Mouse (Mus musculus) embryonic stem cell, embryonic (primary cell): ENCODE measurements around the gene Lrp8.

Experiments
- CTCF ChIA-PET, 4 experiments: fragments of 300-600 bp in 2 of 4; fragments of 350-600 bp in 2 of 4; sonication (Branson Sonifier 250); formaldehyde crosslinking; loops; one replicate each; lab custom pipeline; 2022; ENCODE audit warnings: inconsistent platforms in 2 of 4; lab: Charles Lee
- POLR2A ChIA-PET, 4 experiments: fragments of 300-600 bp in 2 of 4; fragments of 350-600 bp in 2 of 4; sonication (Branson Sonifier 250); formaldehyde crosslinking; loops; one replicate each; lab custom pipeline; 2022; ENCODE audit warnings: antibody characterized with exemption in 4 of 4, inconsistent platforms in 1 of 4; lab: Charles Lee

The Lrp8 gene

DNA sequence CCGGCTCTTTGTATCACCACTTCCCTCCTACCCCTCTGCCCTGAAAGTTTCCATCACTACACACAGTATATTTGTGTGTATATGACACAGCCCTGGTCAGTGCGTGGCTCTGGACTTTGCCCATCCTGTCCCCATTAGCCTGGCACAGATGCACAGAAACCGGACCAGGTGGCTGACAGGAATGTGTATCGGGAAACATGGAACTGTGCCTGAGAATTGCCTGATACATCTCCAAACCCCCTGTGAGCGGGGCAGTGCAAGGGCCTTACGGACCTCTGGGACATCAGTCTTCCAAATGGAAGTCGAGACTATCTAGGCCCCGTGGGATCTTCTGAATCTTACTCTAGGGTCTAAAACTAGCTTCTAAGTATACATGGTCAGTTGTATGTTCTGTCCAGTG lies 51.3 kb downstream of the Lrp8 start:
- ChIA-PET CTCF (interaction anchor here in 1 of 4 experiments (1.8 kb wide), 1 partner anchor 116 kb away, joined by 6 read pairs; no protein-coding TSS in a partner anchor), POLR2A (no interaction called here)

- ChIA-PET CTCF (interaction anchor here in 1 of 4 experiments (1.8 kb wide), 1 partner anchor 116 kb away, joined by 6 read pairs; no protein-coding TSS in a partner anchor), POLR2A (no interaction called here)
Observed at GRCm38 (mm10) chr4:107853836-107854235, 51.8 kb downstream of the Lrp8 start.

DNA sequence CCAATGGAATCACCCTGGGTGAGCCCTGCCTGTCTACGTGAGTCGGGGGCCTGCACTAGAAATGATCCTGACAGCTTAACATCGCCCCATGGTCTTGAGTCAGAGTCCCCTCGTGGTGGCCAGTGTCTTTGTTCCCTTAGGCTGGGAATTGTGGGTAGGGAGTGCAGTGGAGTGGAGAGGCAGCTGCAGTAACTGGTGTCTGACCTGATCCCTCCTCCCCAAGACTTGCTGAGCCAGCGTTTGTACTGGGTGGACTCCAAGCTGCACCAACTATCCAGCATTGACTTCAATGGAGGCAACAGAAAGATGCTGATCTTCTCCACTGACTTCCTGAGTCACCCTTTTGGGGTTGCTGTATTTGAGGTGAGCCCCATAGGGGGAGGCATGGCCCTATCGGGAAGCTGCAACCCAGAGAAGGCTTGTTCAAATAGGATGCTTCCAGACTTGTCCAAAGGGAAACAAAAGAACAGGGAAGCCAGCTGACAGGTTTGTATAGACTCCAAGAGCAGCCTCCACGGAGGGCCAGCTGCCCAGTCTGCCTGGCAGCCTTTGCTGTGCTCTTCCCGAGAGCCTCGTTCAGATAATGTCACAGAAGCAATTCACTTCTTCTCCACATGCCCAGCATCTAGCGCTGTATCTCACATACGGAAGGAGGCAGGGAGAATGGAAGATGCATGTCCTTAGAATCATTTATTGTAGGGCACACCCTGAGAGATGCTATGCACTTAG lies 55.1 kb downstream of the Lrp8 start:
- CTCF ChIA-PET: interaction anchor here in 1 of 4 experiments (1.8 kb wide), 1 partner anchor 119 kb away, joined by 7 read pairs; no protein-coding TSS in a partner anchor

DNA sequence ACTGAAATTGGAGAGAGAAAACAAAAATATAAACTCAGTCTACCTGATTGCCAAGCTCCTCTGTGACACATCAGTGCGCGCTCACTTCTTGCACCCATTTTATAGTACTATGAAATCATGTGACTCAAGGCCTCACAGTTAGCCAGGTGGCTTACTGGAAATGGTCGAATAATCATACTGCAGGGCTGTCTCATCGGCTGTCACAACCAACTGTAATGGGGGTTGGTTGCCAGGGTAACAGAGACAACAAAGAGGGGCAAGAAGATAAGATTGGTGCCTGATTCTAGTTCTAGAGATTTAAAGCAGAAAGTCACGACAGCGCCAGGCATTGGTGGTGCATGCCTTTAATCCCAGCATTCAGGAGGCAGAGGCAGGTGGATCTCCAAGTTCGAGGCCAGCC lies 56.9 kb downstream of the Lrp8 start:
- ChIA-PET POLR2A (no interaction called here), CTCF (no interaction called here)

More for the DNA sequence above, 55.1 kb downstream of the Lrp8 start:
- POLR2A ChIA-PET: interaction anchor here in 2 of 4 experiments (0.9 to 1.6 kb wide), 4 partner anchors 10 to 33 kb away, joined by 3 to 6 read pairs (median 3); partner anchors contain the start of gene 0610037L13Rik (in 1 of the 2)

GRCm38 (mm10) chr4:107864866-107865265 lies 62.8 kb downstream of the Lrp8 start:
- CTCF ChIA-PET: no interaction called here
- POLR2A ChIA-PET: no interaction called here

- ChIA-PET CTCF (no interaction called here), POLR2A (interaction anchor here in 2 of 4 experiments (0.6 to 3.3 kb wide), 8 partner anchors 7 to 192 kb away, joined by 3 to 33 read pairs (median 3); partner anchors contain the start of gene 0610037L13Rik (in 2 of the 2))
Observed at GRCm38 (mm10) chr4:107879254-107880050, 77.4 kb downstream of the Lrp8 start, which contains the start of gene Magoh. Gene Magoh, plus strand, starts transcription at chr4:107879755.

DNA sequence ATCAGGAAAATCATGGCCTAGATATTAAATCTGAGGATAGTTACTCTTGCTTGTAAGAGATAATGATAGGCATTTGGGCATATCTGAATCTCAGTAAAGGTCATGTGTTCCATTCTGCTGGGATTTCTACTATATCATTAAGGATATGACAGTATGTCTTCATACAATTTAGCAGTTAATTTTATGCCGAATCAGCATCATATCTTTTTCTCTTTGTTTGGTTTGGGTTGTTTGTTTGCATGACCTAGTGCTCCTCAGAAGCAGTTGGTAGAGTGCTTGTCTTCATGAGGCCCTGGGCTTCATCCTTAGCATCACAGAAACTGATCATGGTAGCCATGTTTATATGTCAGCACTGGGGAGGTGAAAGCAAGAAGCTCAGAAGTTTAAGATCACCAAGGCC lies 79.6 kb downstream of the Lrp8 start:
- ChIA-PET POLR2A (interaction anchor here in 2 of 4 experiments (1.6 to 3.3 kb wide), 2 partner anchors 8 to 78 kb away, joined by 5 to 33 read pairs; partner anchors contain the start of gene 0610037L13Rik (in 1 of the 2)), CTCF (no interaction called here)

- ChIA-PET POLR2A (interaction anchor here in 2 of 4 experiments (0.6 to 1.4 kb wide), 6 partner anchors 22 to 441 kb away, joined by 3 to 4 read pairs (median 3); partner anchors contain the start of gene Coa7 (in 1 of the 2)), CTCF (interaction anchor here in 1 of 4 experiments (1.1 to 1.3 kb wide), 2 partner anchors 10 to 149 kb away, joined by 3 to 6 read pairs; no protein-coding TSS in a partner anchor)
Observed at GRCm38 (mm10) chr4:107886371-107886770, 84.3 kb downstream of the Lrp8 start.

- CTCF ChIA-PET: interaction anchor here in 3 of 4 experiments (0.7 to 1.0 kb wide), 5 partner anchors 14 to 402 kb away, joined by 3 to 5 read pairs (median 3); no protein-coding TSS in a partner anchor
- POLR2A ChIA-PET: interaction anchor here in 3 of 4 experiments (0.6 to 2.4 kb wide), 67 partner anchors 9 to 1229 kb away, joined by 3 to 33 read pairs (median 4); partner anchors contain the start of genes Coa7 (in 2 of the 3), Cpt2 (in 2 of the 3), Lrp8 (in 2 of the 3) and Magoh (in 2 of the 3)
Observed at GRCm38 (mm10) chr4:107889385-107889730, 87.3 kb downstream of the Lrp8 start.

- CTCF ChIA-PET: interaction anchor here in 3 of 4 experiments (0.7 to 1.0 kb wide), 6 partner anchors 13 to 401 kb away, joined by 3 to 5 read pairs (median 3); no protein-coding TSS in a partner anchor
- POLR2A ChIA-PET: interaction anchor here in 3 of 4 experiments (0.6 to 2.4 kb wide), 70 partner anchors 9 to 1228 kb away, joined by 3 to 33 read pairs (median 4); partner anchors contain the start of genes Coa7 (in 2 of the 3), Cpt2 (in 2 of the 3), Lrp8 (in 2 of the 3) and Magoh (in 2 of the 3)
Observed at GRCm38 (mm10) chr4:107889731-107890432, 87.8 kb downstream of the Lrp8 start, which contains the start of gene 0610037L13Rik. Gene 0610037L13Rik, plus strand, starts transcription at chr4:107889813.

GRCm38 (mm10) chr4:107892663-107893062 lies 90.6 kb downstream of the Lrp8 start:
- ChIA-PET CTCF (interaction anchor here in 3 of 4 experiments (0.7 to 1.5 kb wide), 6 partner anchors 44 to 434 kb away, joined by 3 to 5 read pairs (median 3); no protein-coding TSS in a partner anchor), POLR2A (interaction anchor here in 3 of 4 experiments (0.6 to 1.1 kb wide), 5 partner anchors 11 to 496 kb away, joined by 3 to 6 read pairs (median 3); no protein-coding TSS in a partner anchor)

DNA sequence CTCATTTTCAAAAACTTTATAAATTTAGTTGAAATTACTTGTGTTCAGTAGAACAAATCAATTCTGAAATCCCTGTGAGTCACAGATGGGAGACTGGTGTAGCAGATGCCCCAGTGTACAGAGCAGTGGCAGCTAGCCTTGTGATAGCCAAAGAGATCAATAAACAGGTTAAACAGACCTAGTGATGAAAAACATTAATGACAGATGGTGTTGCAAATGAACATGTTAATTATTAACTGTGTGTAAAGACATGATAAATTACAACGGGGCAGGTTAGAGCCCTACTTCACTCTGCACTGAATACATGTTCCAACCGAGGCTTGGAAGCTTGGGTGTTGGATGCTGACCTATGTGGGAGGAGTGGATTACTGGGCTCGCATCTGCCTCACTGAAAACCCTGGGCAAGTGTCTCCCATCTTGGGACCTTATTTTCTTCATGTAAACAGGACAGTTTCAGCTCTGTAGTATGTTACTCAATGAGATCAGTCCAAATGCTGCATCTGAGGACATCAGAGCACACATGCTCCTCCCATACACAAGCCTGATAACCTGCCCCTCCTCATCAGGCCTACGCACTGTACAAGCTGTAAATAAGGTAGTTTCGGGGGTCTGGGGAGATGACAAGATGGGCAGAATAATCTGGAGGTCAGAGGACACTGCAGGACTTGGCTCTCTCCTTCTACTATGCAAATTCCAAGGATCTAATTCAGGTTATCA lies 97.3 kb downstream of the Lrp8 start:
- POLR2A ChIA-PET: interaction anchor here in 3 of 4 experiments (0.6 to 2.7 kb wide), 3 partner anchors 10 to 122 kb away, joined by 3 to 10 read pairs (median 3); partner anchors contain the start of gene 0610037L13Rik (in 1 of the 3)
- CTCF ChIA-PET: no interaction called here

DNA sequence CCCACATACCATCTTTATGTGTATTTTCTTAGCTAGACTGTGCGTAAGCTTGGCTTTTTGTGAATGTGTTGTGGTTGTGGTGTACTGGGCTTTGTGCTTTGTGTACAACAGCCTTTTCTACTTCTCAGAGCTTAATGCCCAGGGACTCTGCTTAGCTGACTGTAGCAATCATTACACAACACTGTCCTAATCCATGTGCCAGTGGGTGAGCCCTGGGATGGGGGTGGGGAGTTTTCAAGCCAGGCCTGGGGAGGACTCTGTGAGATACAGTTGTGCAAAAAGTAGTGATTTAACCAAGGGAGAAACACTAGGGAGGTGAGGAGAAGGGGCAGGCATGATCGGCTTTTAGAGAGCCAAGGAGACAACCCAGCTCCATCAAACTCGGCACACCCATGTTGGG lies 98.1 kb downstream of the Lrp8 start:
- POLR2A ChIA-PET: interaction anchor here (0.6 to 2.7 kb wide), 8 partner anchors 10 to 697 kb away, joined by 3 to 10 read pairs (median 3); partner anchors contain the start of genes 0610037L13Rik (in 2 of the 4) and Cpt2 (in 1 of the 4)
- CTCF ChIA-PET: interaction anchor here in 2 of 4 experiments (0.5 to 0.6 kb wide), 2 partner anchors 59 to 467 kb away, joined by 3 read pairs; no protein-coding TSS in a partner anchor

DNA sequence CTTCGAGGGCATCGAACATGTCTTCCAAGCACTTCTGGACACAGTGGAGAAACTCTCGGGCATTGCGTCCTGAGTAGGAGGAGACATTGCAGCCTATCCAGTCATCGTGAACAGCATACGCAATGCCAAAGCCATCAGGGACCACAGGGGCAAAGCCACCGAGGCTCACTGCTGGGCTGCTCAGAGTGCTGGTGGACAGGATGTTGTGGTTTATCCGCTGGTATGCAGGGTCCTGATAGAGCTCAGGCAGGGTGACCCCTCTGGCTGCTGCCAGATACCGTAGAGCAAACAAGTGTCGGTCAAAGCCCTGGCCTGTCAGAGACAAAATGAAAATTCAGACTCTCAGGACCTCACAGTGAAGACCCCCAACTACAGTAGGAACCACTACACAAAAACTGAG lies 102.2 kb downstream of the Lrp8 start:
- CTCF ChIA-PET: interaction anchor here in 3 of 4 experiments (0.5 to 0.6 kb wide), 3 partner anchors 111 to 726 kb away, joined by 3 to 4 read pairs (median 3); no protein-coding TSS in a partner anchor
- POLR2A ChIA-PET: interaction anchor here in 1 of 4 experiments (0.8 to 1.2 kb wide), 4 partner anchors 12 to 121 kb away, joined by 3 to 4 read pairs (median 3); partner anchors contain the start of genes 0610037L13Rik and Cpt2

GRCm38 (mm10) chr4:107906561-107906960 lies 104.5 kb downstream of the Lrp8 start:
- ChIA-PET POLR2A (interaction anchor here in 1 of 4 experiments (1.1 kb wide), 1 partner anchor 17 kb away, joined by 3 read pairs; the partner anchor contains the start of gene 0610037L13Rik), CTCF (interaction anchor here in 2 of 4 experiments (0.5 to 0.6 kb wide), 2 partner anchors 132 to 686 kb away, joined by 3 read pairs; no protein-coding TSS in a partner anchor)

GRCm38 (mm10) chr4:107910020-107910419 lies 108.0 kb downstream of the Lrp8 start:
- ChIA-PET POLR2A (interaction anchor here in 2 of 4 experiments (0.6 to 1.5 kb wide), 2 partner anchors 11 to 21 kb away, joined by 3 read pairs; no protein-coding TSS in a partner anchor), CTCF (no interaction called here)
